Mouse (Mus musculus): ENCODE results near the gene AA467197. TPM values are rescaled to one million over a fixed set of nuclear protein-coding genes. Genes with fewer than 3 reads are reported as not detected.

AA467197 gene
- polyA plus RNA-seq, 2 experiments = 0.30 TPM; not detected in 1

GRCm38 (mm10) chr2:122656767-122657166 lies 20.0 kb downstream of the AA467197 start:
- ATAC-seq (ENCODE audit: low FRiP score, low read depth) (no peak), DNase-seq (ENCODE audit: low spot score) (no peak)
- H3K9me3 ChIP-seq (ENCODE audit: control insufficient read depth, low read length) = no peaks in the 10 kb centered on the region
- H3K27me3 ChIP-seq (ENCODE audit: control insufficient read depth, insufficient read depth, low read length) = no peaks in the 10 kb centered on the region
- H3K36me3 ChIP-seq (ENCODE audit: control insufficient read depth, insufficient read depth, low read length) = no peaks in the 10 kb centered on the region
- no peak for TF ChIP-seq POLR2A (IDR thresholded peaks at IDR 0.05; ENCODE audit: borderline replicate concordance, extremely low read depth, insufficient read depth, insufficient read length)
- H3K9ac ChIP-seq (ENCODE audit: low read depth, low read length, severe bottlenecking) = no peak overlapping the region
- WGBS = 85% methylated on average over 9 of the region's 9 CpGs
- H3K4me1 ChIP-seq (ENCODE audit: control insufficient read depth, insufficient read depth, low read length) = no peaks in the 10 kb centered on the region
- H3K4me3 ChIP-seq (replicated peaks; ENCODE audit: low read length) = no peak overlapping the region
- no peak overlapping the region for H3K4me2 ChIP-seq (replicated peaks; ENCODE audit: low read depth, low read length, severe bottlenecking)
- H3K27ac ChIP-seq (replicated peaks; ENCODE audit: low read depth, low read length) = no peak overlapping the region

GRCm38 (mm10) chr2:122657707-122658524 lies 21.1 kb downstream of the AA467197 start:
- DNase-seq (ENCODE audit: low spot score) = no peak
- 79% methylated on average over 11 of the region's 11 CpGs for WGBS
- Histone ChIP-seq H3K27me3 (ENCODE audit: control insufficient read depth, insufficient read depth, low read length) (no peaks in the 10 kb centered on the region), H3K9ac (ENCODE audit: low read depth, low read length, severe bottlenecking) (no peak overlapping the region), H3K4me1 (ENCODE audit: control insufficient read depth, insufficient read depth, low read length) (no peaks in the 10 kb centered on the region), H3K4me2 (replicated peaks; ENCODE audit: low read depth, low read length, severe bottlenecking) (no peak overlapping the region), H3K4me3 (replicated peaks; ENCODE audit: low read length) (no peak overlapping the region), H3K36me3 (ENCODE audit: control insufficient read depth, insufficient read depth, low read length) (no peaks in the 10 kb centered on the region), H3K27ac (replicated peaks; ENCODE audit: low read depth, low read length) (no peak overlapping the region), H3K9me3 (ENCODE audit: control insufficient read depth, low read length) (no peaks in the 10 kb centered on the region)
- no peak for TF ChIP-seq POLR2A (IDR thresholded peaks at IDR 0.05; ENCODE audit: borderline replicate concordance, extremely low read depth, insufficient read depth, insufficient read length)
- ATAC-seq (ENCODE audit: low FRiP score, low read depth) = no peak

GRCm38 (mm10) chr2:122659825-122660224 lies 23.0 kb downstream of the AA467197 start:
- Histone ChIP-seq H3K9me3 (ENCODE audit: control insufficient read depth, low read length) (no peaks in the 10 kb centered on the region), H3K9ac (ENCODE audit: low read depth, low read length, severe bottlenecking) (no peak overlapping the region), H3K4me2 (replicated peaks; ENCODE audit: low read depth, low read length, severe bottlenecking) (no peak overlapping the region), H3K4me1 (ENCODE audit: control insufficient read depth, insufficient read depth, low read length) (no peaks in the 10 kb centered on the region), H3K36me3 (ENCODE audit: control insufficient read depth, insufficient read depth, low read length) (no peaks in the 10 kb centered on the region), H3K27me3 (ENCODE audit: control insufficient read depth, insufficient read depth, low read length) (no peaks in the 10 kb centered on the region), H3K27ac (replicated peaks; ENCODE audit: low read depth, low read length) (no peak overlapping the region), H3K4me3 (replicated peaks; ENCODE audit: low read length) (no peak overlapping the region)
- ATAC-seq (ENCODE audit: low FRiP score, low read depth) (no peak), DNase-seq (ENCODE audit: low spot score) (no peak)
- TF ChIP-seq POLR2A (IDR thresholded peaks at IDR 0.05; ENCODE audit: borderline replicate concordance, extremely low read depth, insufficient read depth, insufficient read length) = no peak
- 87% methylated on average over 7 of the region's 7 CpGs for WGBS

- no peaks in the 10 kb centered on the region for H3K36me3 ChIP-seq (ENCODE audit: control insufficient read depth, insufficient read depth, low read length)
- no peak overlapping the region for H3K27ac ChIP-seq (replicated peaks; ENCODE audit: low read depth, low read length)
- TF ChIP-seq POLR2A (IDR thresholded peaks at IDR 0.05; ENCODE audit: borderline replicate concordance, extremely low read depth, insufficient read depth, insufficient read length) = no peak
- H3K4me1 ChIP-seq (ENCODE audit: control insufficient read depth, insufficient read depth, low read length) = no peaks in the 10 kb centered on the region
- no peaks in the 10 kb centered on the region for H3K9me3 ChIP-seq (ENCODE audit: control insufficient read depth, low read length)
- H3K4me3 ChIP-seq (replicated peaks; ENCODE audit: low read length) = no peak overlapping the region
- H3K4me2 ChIP-seq (replicated peaks; ENCODE audit: low read depth, low read length, severe bottlenecking) = no peak overlapping the region
- 58% methylated on average over 6 of the region's 6 CpGs for WGBS
- DNase-seq (ENCODE audit: low spot score) (no peak), ATAC-seq (ENCODE audit: low FRiP score, low read depth) (no peak)
- no peak overlapping the region for H3K9ac ChIP-seq (ENCODE audit: low read depth, low read length, severe bottlenecking)
- no peaks in the 10 kb centered on the region for H3K27me3 ChIP-seq (ENCODE audit: control insufficient read depth, insufficient read depth, low read length)
Measured at GRCm38 (mm10) chr2:122665253-122665972, 28.6 kb downstream of the AA467197 start.

- Histone ChIP-seq H3K9me3 (ENCODE audit: control insufficient read depth, low read length) (no peaks in the 10 kb centered on the region), H3K27ac (replicated peaks; ENCODE audit: low read depth, low read length) (no peak overlapping the region), H3K4me1 (ENCODE audit: control insufficient read depth, insufficient read depth, low read length) (no peaks in the 10 kb centered on the region), H3K4me3 (replicated peaks; ENCODE audit: low read length) (no peak overlapping the region), H3K9ac (ENCODE audit: low read depth, low read length, severe bottlenecking) (no peak overlapping the region), H3K36me3 (ENCODE audit: control insufficient read depth, insufficient read depth, low read length) (no peaks in the 10 kb centered on the region), H3K27me3 (ENCODE audit: control insufficient read depth, insufficient read depth, low read length) (no peaks in the 10 kb centered on the region), H3K4me2 (replicated peaks; ENCODE audit: low read depth, low read length, severe bottlenecking) (no peak overlapping the region)
- no peak for TF ChIP-seq POLR2A (IDR thresholded peaks at IDR 0.05; ENCODE audit: borderline replicate concordance, extremely low read depth, insufficient read depth, insufficient read length)
- WGBS = 34% methylated on average over 12 of the region's 12 CpGs
- DNase-seq (ENCODE audit: low spot score) (peak; percentile 46), ATAC-seq (ENCODE audit: low FRiP score, low read depth) (no peak)
Measured at GRCm38 (mm10) chr2:122665973-122666875, 29.4 kb downstream of the AA467197 start.
